Mouse (Mus musculus): ENCODE results near the gene Ankrd33b. TPM values are rescaled to one million over a fixed set of nuclear protein-coding genes. Genes with fewer than 3 reads are reported as not detected.

Ankrd33b gene
- polyA plus RNA-seq, 1 experiment = 0.52 TPM

DNA sequence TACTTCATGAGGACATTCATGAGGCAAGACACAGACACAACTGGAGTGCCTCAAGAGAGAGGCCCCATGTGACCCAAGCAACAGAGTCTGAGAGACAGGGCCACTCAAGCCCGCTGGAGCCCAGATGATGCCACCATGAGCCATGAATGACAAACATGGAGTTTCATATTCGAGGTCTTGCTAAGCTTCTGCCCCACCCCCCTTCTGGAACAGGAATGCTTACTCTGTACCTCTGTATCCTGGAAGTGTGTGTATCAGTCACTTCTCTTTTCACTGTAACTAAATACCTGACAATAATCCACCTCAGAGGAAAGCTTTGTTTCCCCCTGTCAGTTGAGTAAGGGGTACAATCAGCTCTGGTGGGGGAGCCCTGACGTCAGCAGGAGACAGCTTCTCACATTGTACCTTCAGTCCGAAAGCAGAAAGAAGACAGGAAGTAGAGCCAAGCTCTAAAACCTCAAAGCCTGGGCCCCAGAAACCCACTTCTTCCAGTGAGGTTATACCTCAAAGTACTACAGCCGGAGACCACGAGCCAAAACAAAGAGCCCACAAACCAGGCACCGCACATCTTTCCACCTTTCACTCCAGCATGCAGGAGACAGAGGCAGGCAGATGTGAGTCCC is 34.9 kb downstream of the Ankrd33b start:
- 74% methylated on average over 7 of the region's 7 CpGs for WGBS
- Histone ChIP-seq H3K27me3 (ENCODE audit: control insufficient read depth, insufficient read depth, low read length) (no peaks in the 10 kb centered on the region; the same call in 1 of the 2 replicates), H3K4me3 (ENCODE audit: low read depth, low read length) (no peak overlapping the region), H3K4me1 (ENCODE audit: control insufficient read depth, insufficient read depth, insufficient read length, low read length) (no peaks in the 10 kb centered on the region), H3K36me3 (ENCODE audit: control insufficient read depth, insufficient read depth, low read length) (no peaks in the 10 kb centered on the region), H3K27ac (ENCODE audit: insufficient read depth, low read depth, low read length) (no peak overlapping the region)
- TF ChIP-seq CTCF (IDR thresholded peaks at IDR 0.05; ENCODE audit: extremely low read depth, insufficient read length, insufficient replicate concordance, low read depth, low read length) = no peak
- no peak for TF ChIP-seq POLR2A (IDR thresholded peaks at IDR 0.05; ENCODE audit: low read depth, low read length)

DNA sequence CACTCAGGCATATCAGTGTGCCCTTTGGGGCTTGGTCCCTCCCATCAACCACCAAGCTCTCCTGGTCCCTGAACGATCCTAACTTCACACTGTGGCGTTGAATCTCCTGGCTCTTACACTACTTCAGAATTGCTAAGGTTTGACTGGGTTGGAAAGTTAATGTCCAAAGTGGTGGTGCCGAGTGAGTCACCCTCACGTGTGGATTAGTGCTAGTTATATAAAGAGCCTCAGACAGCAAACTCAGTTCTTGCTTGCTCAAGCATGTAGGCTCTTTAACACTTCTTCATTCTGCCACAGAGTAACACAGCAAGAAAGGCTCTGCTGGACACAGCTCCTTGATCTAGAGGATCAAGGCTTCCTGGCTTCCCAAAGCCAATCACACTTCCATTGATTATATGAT is 35.8 kb downstream of the Ankrd33b start:
- Histone ChIP-seq H3K4me1 (ENCODE audit: control insufficient read depth, insufficient read depth, insufficient read length, low read length) (no peaks in the 10 kb centered on the region), H3K4me3 (ENCODE audit: low read depth, low read length) (no peak overlapping the region), H3K27me3 (ENCODE audit: control insufficient read depth, insufficient read depth, low read length) (no peaks in the 10 kb centered on the region; the same call in 1 of the 2 replicates), H3K36me3 (ENCODE audit: control insufficient read depth, insufficient read depth, low read length) (no peaks in the 10 kb centered on the region), H3K27ac (ENCODE audit: insufficient read depth, low read depth, low read length) (no peak overlapping the region)
- TF ChIP-seq POLR2A (IDR thresholded peaks at IDR 0.05; ENCODE audit: low read depth, low read length) = no peak
- 70% methylated on average over 4 of the region's 4 CpGs for WGBS

DNA sequence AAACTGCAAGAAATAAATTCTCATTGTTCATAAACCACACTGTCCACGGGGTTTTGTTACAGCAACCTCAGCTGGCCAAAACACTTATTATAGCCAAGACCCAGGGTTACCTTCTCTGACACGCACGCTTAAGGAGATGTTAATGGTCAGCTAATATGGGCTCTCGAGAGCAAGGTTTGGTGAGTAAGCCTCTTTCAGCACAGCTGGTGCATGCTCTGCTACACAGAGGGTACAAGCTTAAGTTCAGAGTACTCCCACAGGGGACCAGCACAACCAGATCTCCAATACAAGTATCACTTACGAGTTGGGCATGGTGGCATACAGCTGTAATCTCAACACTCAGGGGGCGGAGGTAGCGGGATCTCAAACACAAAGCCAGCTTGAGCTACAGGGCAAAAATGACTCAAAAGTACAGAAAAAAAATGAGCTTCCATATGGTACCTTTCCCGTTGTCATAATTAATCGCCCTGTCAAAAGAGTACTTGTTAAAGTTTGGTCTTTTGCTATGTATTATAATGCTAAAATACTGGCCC is 39.4 kb downstream of the Ankrd33b start:
- Histone ChIP-seq H3K36me3 (ENCODE audit: control insufficient read depth, insufficient read depth, low read length) (no peaks in the 10 kb centered on the region), H3K27me3 (ENCODE audit: control insufficient read depth, insufficient read depth, low read length) (no peaks in the 10 kb centered on the region; the same call in 1 of the 2 replicates), H3K27ac (ENCODE audit: insufficient read depth, low read depth, low read length) (no peak overlapping the region), H3K4me3 (ENCODE audit: low read depth, low read length) (no peak overlapping the region), H3K4me1 (ENCODE audit: control insufficient read depth, insufficient read depth, insufficient read length, low read length) (no peaks in the 10 kb centered on the region)
- 81% methylated on average over 9 of the region's 9 CpGs for WGBS
- TF ChIP-seq CTCF (IDR thresholded peaks at IDR 0.05; ENCODE audit: extremely low read depth, insufficient read length, insufficient replicate concordance, low read depth, low read length) (no peak), POLR2A (IDR thresholded peaks at IDR 0.05; ENCODE audit: low read depth, low read length) (no peak)

DNA sequence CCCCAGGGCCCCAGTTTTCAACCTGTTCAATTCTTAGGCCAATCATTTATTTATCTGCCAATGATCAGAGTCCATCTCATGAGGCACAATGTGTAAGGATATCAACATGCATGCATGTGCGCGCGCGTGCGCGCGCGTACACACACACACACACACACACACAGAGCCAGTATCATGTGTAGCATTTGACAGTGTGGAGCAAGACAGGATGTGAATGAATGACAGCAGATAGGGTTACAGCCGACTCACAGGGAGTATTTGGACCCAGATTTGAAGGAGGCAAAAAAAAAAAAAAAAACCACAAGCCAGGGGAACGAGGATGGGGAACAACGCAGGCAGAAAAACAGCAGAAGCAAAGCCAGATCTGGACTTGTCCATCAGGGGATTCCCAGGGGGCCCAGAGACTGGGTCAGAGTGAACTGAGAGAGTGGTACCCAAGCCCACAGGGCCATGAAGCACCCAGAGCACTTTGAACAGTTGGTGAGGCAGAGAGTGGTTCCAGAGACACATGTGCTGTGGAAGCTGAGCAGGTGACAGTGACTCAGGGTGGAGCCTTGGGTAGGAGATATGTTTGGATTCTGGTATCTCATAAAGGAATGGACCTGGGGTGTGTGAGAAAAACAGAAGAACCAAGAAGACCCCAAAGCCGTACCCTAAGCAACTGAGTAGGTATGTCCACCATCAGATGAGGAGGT is 41.7 kb downstream of the Ankrd33b start:
- Histone ChIP-seq H3K36me3 (ENCODE audit: control insufficient read depth, insufficient read depth, low read length) (no peaks in the 10 kb centered on the region), H3K27ac (ENCODE audit: insufficient read depth, low read depth, low read length) (no peak overlapping the region), H3K27me3 (ENCODE audit: control insufficient read depth, insufficient read depth, low read length) (peaks cover 3% of the 10 kb centered on the region; the same call in 1 of the 2 replicates), H3K4me1 (ENCODE audit: control insufficient read depth, insufficient read depth, insufficient read length, low read length) (no peaks in the 10 kb centered on the region), H3K4me3 (ENCODE audit: low read depth, low read length) (no peak overlapping the region)
- WGBS = 90% methylated on average over 12 of the region's 12 CpGs
- no peak for TF ChIP-seq CTCF (IDR thresholded peaks at IDR 0.05; ENCODE audit: extremely low read depth, insufficient read length, insufficient replicate concordance, low read depth, low read length)
- no peak for TF ChIP-seq POLR2A (IDR thresholded peaks at IDR 0.05; ENCODE audit: low read depth, low read length)

DNA sequence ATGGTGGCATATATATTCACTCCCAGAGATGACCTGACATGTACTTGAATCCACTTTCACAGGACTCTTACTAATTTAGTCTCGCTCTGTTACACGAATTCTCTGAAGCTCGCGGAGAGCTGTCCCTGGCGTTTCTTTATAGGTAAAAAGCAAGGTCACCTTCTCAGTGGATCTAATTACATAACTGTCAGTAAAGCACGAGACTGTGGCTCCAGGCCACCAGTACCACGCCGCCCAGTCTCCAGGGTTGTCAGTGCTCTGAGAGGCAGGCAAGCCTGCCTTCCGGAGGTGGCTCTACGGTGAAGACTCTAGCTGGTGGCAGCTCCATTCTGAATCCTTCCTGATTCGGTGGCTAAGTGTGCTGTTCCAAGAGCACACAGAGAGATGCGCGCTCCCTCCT is 43.0 kb downstream of the Ankrd33b start:
- Histone ChIP-seq H3K4me3 (ENCODE audit: low read depth, low read length) (no peak overlapping the region), H3K36me3 (ENCODE audit: control insufficient read depth, insufficient read depth, low read length) (no peaks in the 10 kb centered on the region), H3K27ac (ENCODE audit: insufficient read depth, low read depth, low read length) (no peak overlapping the region), H3K4me1 (ENCODE audit: control insufficient read depth, insufficient read depth, insufficient read length, low read length) (no peaks in the 10 kb centered on the region), H3K27me3 (ENCODE audit: control insufficient read depth, insufficient read depth, low read length) (peaks cover 3% of the 10 kb centered on the region; the same call in 1 of the 2 replicates)
- TF ChIP-seq CTCF (IDR thresholded peaks at IDR 0.05; ENCODE audit: extremely low read depth, insufficient read length, insufficient replicate concordance, low read depth, low read length) (no peak), POLR2A (IDR thresholded peaks at IDR 0.05; ENCODE audit: low read depth, low read length) (no peak)
- 88% methylated on average over 13 of the region's 13 CpGs for WGBS

DNA sequence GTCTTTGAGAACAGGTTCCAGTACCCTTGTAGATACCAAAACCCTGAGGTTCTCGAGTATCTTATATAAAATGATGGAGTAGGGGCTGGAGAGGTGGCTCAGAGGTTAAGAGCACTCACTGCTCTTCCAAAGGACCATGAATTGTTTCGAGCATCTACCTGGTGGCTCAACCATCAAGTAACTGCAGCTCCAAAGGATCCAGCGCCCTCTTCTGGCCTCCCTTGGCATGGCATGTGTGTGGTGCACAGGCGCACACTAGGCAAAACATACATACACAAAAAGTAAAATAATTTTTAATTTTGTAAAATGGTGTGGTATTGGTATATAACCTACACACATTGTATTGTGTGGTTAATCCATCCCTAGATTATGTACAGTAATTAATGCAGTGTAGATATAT is 43.8 kb downstream of the Ankrd33b start:
- WGBS = 81% methylated on average over 4 of the region's 4 CpGs
- no peak overlapping the region for H3K4me3 ChIP-seq (ENCODE audit: low read depth, low read length)
- H3K36me3 ChIP-seq (ENCODE audit: control insufficient read depth, insufficient read depth, low read length) = no peaks in the 10 kb centered on the region
- H3K27ac ChIP-seq (ENCODE audit: insufficient read depth, low read depth, low read length) = no peak overlapping the region
- peaks cover 3% of the 10 kb centered on the region; the same call in 1 of the 2 replicates for H3K27me3 ChIP-seq (ENCODE audit: control insufficient read depth, insufficient read depth, low read length)
- no peaks in the 10 kb centered on the region for H3K4me1 ChIP-seq (ENCODE audit: control insufficient read depth, insufficient read depth, insufficient read length, low read length)
- TF ChIP-seq CTCF (IDR thresholded peaks at IDR 0.05; ENCODE audit: extremely low read depth, insufficient read length, insufficient replicate concordance, low read depth, low read length) = peak; percentile 27; the same call in 1 of the 2 replicates
- no peak for TF ChIP-seq POLR2A (IDR thresholded peaks at IDR 0.05; ENCODE audit: low read depth, low read length)

All from small intestine, adult 2 months (tissue).